Mouse (Mus musculus) CH12F3 (cell line): ENCODE measurements around the gene Gm28635.
"Not testable (repeated sequence)": the region's sequence is repeated elsewhere in the genome, so short reads cannot be mapped to it uniquely, and the experiment has no call there.

Experiments used
- in situ Hi-C: fragments of 300-500 bp; cut with MboI; formaldehyde crosslinking; loops from 2 replicates; pipeline ENCODE4 v1.14.3; 2020; ENCODE audit warnings: low sequenced_read_pairs

Gm28635 gene

GRCm38 (mm10) chr2:84695007-84695695 lies 17.3 kb upstream of the Gm28635 start:
- in situ Hi-C loops, result no loop called here

GRCm38 (mm10) chr2:84690050-84690449 lies 12.2 kb upstream of the Gm28635 start:
- in situ Hi-C loops, result no loop called here

- in situ Hi-C loops, result no loop called here
Measured at GRCm38 (mm10) chr2:84688080-84688844, 10.4 kb upstream of the Gm28635 start.

GRCm38 (mm10) chr2:84682605-84683183 lies 4.9 kb upstream of the Gm28635 start:
- in situ Hi-C loops, result no loop called here

- in situ Hi-C loops, result no loop called here
Measured at GRCm38 (mm10) chr2:84679016-84679415, 1.2 kb upstream of the Gm28635 start, which contains the start of gene Tmx2. Tmx2 (minus strand) TSS chr2:84679140.

GRCm38 (mm10) chr2:84677270-84677967 lies 422 bp downstream of the Gm28635 start:
- in situ Hi-C loops, result no loop called here

- in situ Hi-C loops, result not testable (repeated sequence)
Measured at GRCm38 (mm10) chr2:84671535-84671934, 6.3 kb downstream of the Gm28635 start.

GRCm38 (mm10) chr2:84670569-84670933 lies 7.3 kb downstream of the Gm28635 start, which contains the start of gene Selenoh:
Selenoh (minus strand) TSS chr2:84670770.
- in situ Hi-C loops, result no loop called here

- in situ Hi-C loops, result loop anchor here (10.0 kb wide), 1 partner anchor 215 kb away; no protein-coding TSS in a partner anchor
Measured at GRCm38 (mm10) chr2:84669828-84670568, 7.8 kb downstream of the Gm28635 start.

GRCm38 (mm10) chr2:84666081-84666480 lies 11.8 kb downstream of the Gm28635 start:
- in situ Hi-C loops, result loop anchor here (10.0 kb wide), 1 partner anchor 211 kb away; no protein-coding TSS in a partner anchor

- in situ Hi-C loops, result loop anchor here (10.0 kb wide), 1 partner anchor 208 kb away; no protein-coding TSS in a partner anchor
Measured at GRCm38 (mm10) chr2:84662866-84663265, 15.0 kb downstream of the Gm28635 start.

- in situ Hi-C loops, result loop anchor here (10.0 kb wide), 1 partner anchor 205 kb away; no protein-coding TSS in a partner anchor
Measured at GRCm38 (mm10) chr2:84660253-84660652, 17.6 kb downstream of the Gm28635 start.

- in situ Hi-C loops, result no loop called here
Measured at GRCm38 (mm10) chr2:84658806-84659205, 19.0 kb downstream of the Gm28635 start, which contains the start of gene Btbd18. Btbd18 (plus strand) TSS chr2:84659079.

- in situ Hi-C loops, result no loop called here
Measured at GRCm38 (mm10) chr2:84655864-84656263, 22.0 kb downstream of the Gm28635 start.

GRCm38 (mm10) chr2:84653354-84653753 lies 24.5 kb downstream of the Gm28635 start:
- in situ Hi-C loops, result no loop called here

GRCm38 (mm10) chr2:84650464-84651195 lies 27.2 kb downstream of the Gm28635 start, which contains the start of gene Ctnnd1:
Ctnnd1 (minus strand) TSS chr2:84650765.
- in situ Hi-C loops, result no loop called here

GRCm38 (mm10) chr2:84649674-84650073 lies 28.2 kb downstream of the Gm28635 start:
- in situ Hi-C loops, result no loop called here

GRCm38 (mm10) chr2:84648369-84648768 lies 29.5 kb downstream of the Gm28635 start:
- in situ Hi-C loops, result no loop called here

GRCm38 (mm10) chr2:84647051-84647568 lies 30.7 kb downstream of the Gm28635 start:
- in situ Hi-C loops, result no loop called here
